Mouse (Mus musculus): ENCODE data around the gene Fastk.

GRCm38 (mm10) chr5:24455076-24455475 is 10.0 kb upstream of the Fastk start:
- TF ChIP-seq CTCF (IDR thresholded peaks at IDR 0.05; ENCODE audit: control insufficient read depth, insufficient read depth, low read length): no peak
- no peak for TF ChIP-seq POLR2A (IDR thresholded peaks at IDR 0.05; ENCODE audit: borderline replicate concordance, control insufficient read depth, low read depth, low read length)

All from bone marrow, adult 2 months (tissue).